Mouse (Mus musculus) heart, postnatal 0 days (tissue): ENCODE measurements around the gene Frmd4b.

Source experiments
- CTCF ChIP-seq: IDR thresholded peaks from 2 replicates; pipeline ENCODE4 v1.5.1; 2016; ENCODE audit warnings: antibody characterized with exemption, control low read depth, low read depth
- EP300 ChIP-seq: IDR thresholded peaks from 2 replicates; pipeline ENCODE4 v1.6.1; 2016; ENCODE audit warnings: antibody characterized with exemption, low read depth

- TF ChIP-seq CTCF: no peak
- TF ChIP-seq EP300: no peak
These were observed 34.6 kb downstream of the Frmd4b start for GRCm38 (mm10) chr6:97582748-97583147.
